Mouse (Mus musculus): Measurements from ENCODE around the gene Naif1. TPM values are rescaled to one million over a fixed set of nuclear protein-coding genes. Genes with fewer than 3 reads are reported as not detected.

The Naif1 gene
- polyA plus RNA-seq, 1 experiment from 2014 or later = 4.5 TPM

GRCm38 (mm10) chr2:32452441-32452971 is 2.2 kb downstream of the Naif1 start:
- H3K4me1 ChIP-seq (ENCODE audit: control insufficient read depth in 2 of 2, insufficient read depth in 2 of 2, low read length in 2 of 2) = peaks cover 19 to 44% of the 10 kb centered on the region in 2 experiments
- H3K9ac ChIP-seq (ENCODE audit: low read length) = peak overlapping the region; percentile 51; the same call in 1 of the 2 replicates
- peak overlapping the region; percentile 25 to 36 for H3K4me3 ChIP-seq (ENCODE audit: control insufficient read depth in 1 of 2, insufficient read depth in 1 of 2, low read depth in 1 of 2, low read length in 2 of 2)
- 93% methylated on average over 16 of the region's 16 CpGs for WGBS
- no peak for ATAC-seq (ENCODE audit: insufficient number of reproducible peaks, insufficient read depth, low FRiP score, low read depth)
- no peaks in the 10 kb centered on the region for H3K27me3 ChIP-seq (ENCODE audit: control insufficient read depth, insufficient read depth, low read length)
- peak overlapping the region; percentile 69 for H3K4me2 ChIP-seq (ENCODE audit: low read length)
- no peaks in the 10 kb centered on the region for H3K9me3 ChIP-seq (ENCODE audit: control insufficient read depth, low read length)
- peak overlapping the region; percentile 20 to 69; a peak in 3 of 4 replicates for H3K27ac ChIP-seq (replicated peaks in 1 of 2; ENCODE audit: control insufficient read depth in 1 of 2, insufficient read depth in 1 of 2, low read depth in 2 of 2, low read length in 2 of 2)
- peaks cover 15% of the 10 kb centered on the region for H3K36me3 ChIP-seq (ENCODE audit: control insufficient read depth, insufficient read depth, low read length)

GRCm38 (mm10) chr2:32453641-32454303 is 3.5 kb downstream of the Naif1 start:
- Histone ChIP-seq H3K4me3 (ENCODE audit: control insufficient read depth in 1 of 2, insufficient read depth in 1 of 2, low read depth in 1 of 2, low read length in 2 of 2) (no peak overlapping the region), H3K4me1 (ENCODE audit: control insufficient read depth in 2 of 2, insufficient read depth in 2 of 2, low read length in 2 of 2) (peaks cover 17 to 37% of the 10 kb centered on the region in 2 experiments), H3K9ac (ENCODE audit: low read length) (no peak overlapping the region), H3K36me3 (ENCODE audit: control insufficient read depth, insufficient read depth, low read length) (peaks cover 15% of the 10 kb centered on the region), H3K9me3 (ENCODE audit: control insufficient read depth, low read length) (no peaks in the 10 kb centered on the region), H3K27me3 (ENCODE audit: control insufficient read depth, insufficient read depth, low read length) (no peaks in the 10 kb centered on the region), H3K4me2 (ENCODE audit: low read length) (peak overlapping the region; percentile 69; the same call in 1 of the 2 replicates), H3K27ac (replicated peaks in 1 of 2; ENCODE audit: control insufficient read depth in 1 of 2, insufficient read depth in 1 of 2, low read depth in 2 of 2, low read length in 2 of 2) (no peak overlapping the region)
- WGBS = 81% methylated on average over 5 of the region's 5 CpGs
- ATAC-seq (ENCODE audit: insufficient number of reproducible peaks, insufficient read depth, low FRiP score, low read depth) = no peak

- Histone ChIP-seq H3K36me3 (ENCODE audit: control insufficient read depth, insufficient read depth, low read length) (peaks cover 15% of the 10 kb centered on the region), H3K9me3 (ENCODE audit: control insufficient read depth, low read length) (no peaks in the 10 kb centered on the region), H3K27me3 (ENCODE audit: control insufficient read depth, insufficient read depth, low read length) (no peaks in the 10 kb centered on the region), H3K4me1 (ENCODE audit: control insufficient read depth in 2 of 2, insufficient read depth in 2 of 2, low read length in 2 of 2) (peaks cover 17 to 37% of the 10 kb centered on the region in 2 experiments), H3K4me3 (ENCODE audit: control insufficient read depth in 1 of 2, insufficient read depth in 1 of 2, low read depth in 1 of 2, low read length in 2 of 2) (no peak overlapping the region), H3K4me2 (ENCODE audit: low read length) (no peak overlapping the region), H3K9ac (ENCODE audit: low read length) (peak overlapping the region; percentile 38), H3K27ac (replicated peaks in 1 of 2; ENCODE audit: control insufficient read depth in 1 of 2, insufficient read depth in 1 of 2, low read depth in 2 of 2, low read length in 2 of 2) (peak overlapping the region in 1 of 2 experiments; percentile 41; a peak in 1 of 4 replicates)
- 74% methylated on average over 10 of the region's 10 CpGs for WGBS
- ATAC-seq (ENCODE audit: insufficient number of reproducible peaks, insufficient read depth, low FRiP score, low read depth) = no peak
Measured at GRCm38 (mm10) chr2:32454633-32455032, 4.4 kb downstream of the Naif1 start.

GRCm38 (mm10) chr2:32455101-32455500 is 4.8 kb downstream of the Naif1 start:
- 42% methylated on average over 8 of the region's 8 CpGs for WGBS
- peak overlapping the region; percentile 38 for H3K9ac ChIP-seq (ENCODE audit: low read length)
- no peak overlapping the region for H3K4me3 ChIP-seq (ENCODE audit: control insufficient read depth in 1 of 2, insufficient read depth in 1 of 2, low read depth in 1 of 2, low read length in 2 of 2)
- H3K9me3 ChIP-seq (ENCODE audit: control insufficient read depth, low read length) = no peaks in the 10 kb centered on the region
- peak overlapping the region in 1 of 2 experiments; percentile 41; a peak in 1 of 4 replicates for H3K27ac ChIP-seq (replicated peaks in 1 of 2; ENCODE audit: control insufficient read depth in 1 of 2, insufficient read depth in 1 of 2, low read depth in 2 of 2, low read length in 2 of 2)
- no peak overlapping the region for H3K4me2 ChIP-seq (ENCODE audit: low read length)
- H3K4me1 ChIP-seq (ENCODE audit: control insufficient read depth in 2 of 2, insufficient read depth in 2 of 2, low read length in 2 of 2) = peaks cover 17 to 33% of the 10 kb centered on the region in 2 experiments
- peaks cover 15% of the 10 kb centered on the region for H3K36me3 ChIP-seq (ENCODE audit: control insufficient read depth, insufficient read depth, low read length)
- ATAC-seq (ENCODE audit: insufficient number of reproducible peaks, insufficient read depth, low FRiP score, low read depth) = no peak
- H3K27me3 ChIP-seq (ENCODE audit: control insufficient read depth, insufficient read depth, low read length) = no peaks in the 10 kb centered on the region

- Histone ChIP-seq H3K9me3 (ENCODE audit: control insufficient read depth, low read length) (no peaks in the 10 kb centered on the region), H3K9ac (ENCODE audit: low read length) (no peak overlapping the region), H3K4me3 (ENCODE audit: control insufficient read depth in 1 of 2, insufficient read depth in 1 of 2, low read depth in 1 of 2, low read length in 2 of 2) (no peak overlapping the region), H3K4me2 (ENCODE audit: low read length) (no peak overlapping the region), H3K4me1 (ENCODE audit: control insufficient read depth in 2 of 2, insufficient read depth in 2 of 2, low read length in 2 of 2) (peaks cover 6 to 15% of the 10 kb centered on the region in 2 experiments; a peak in 3 of 4 replicates), H3K27ac (replicated peaks in 1 of 2; ENCODE audit: control insufficient read depth in 1 of 2, insufficient read depth in 1 of 2, low read depth in 2 of 2, low read length in 2 of 2) (peak overlapping the region; percentile 24 to 25; a peak in 2 of 4 replicates), H3K36me3 (ENCODE audit: control insufficient read depth, insufficient read depth, low read length) (peaks cover 15% of the 10 kb centered on the region), H3K27me3 (ENCODE audit: control insufficient read depth, insufficient read depth, low read length) (no peaks in the 10 kb centered on the region)
- ATAC-seq (ENCODE audit: insufficient number of reproducible peaks, insufficient read depth, low FRiP score, low read depth) = no peak
- 71% methylated on average over 2 of the region's 2 CpGs for WGBS
Measured at GRCm38 (mm10) chr2:32458300-32458699, 8.0 kb downstream of the Naif1 start.

GRCm38 (mm10) chr2:32459657-32460056 is 9.4 kb downstream of the Naif1 start:
- Histone ChIP-seq H3K9ac (ENCODE audit: low read length) (no peak overlapping the region), H3K4me1 (ENCODE audit: control insufficient read depth in 2 of 2, insufficient read depth in 2 of 2, low read length in 2 of 2) (peaks cover 7 to 19% of the 10 kb centered on the region in 2 experiments), H3K4me3 (ENCODE audit: control insufficient read depth in 1 of 2, insufficient read depth in 1 of 2, low read depth in 1 of 2, low read length in 2 of 2) (no peak overlapping the region), H3K4me2 (ENCODE audit: low read length) (no peak overlapping the region), H3K36me3 (ENCODE audit: control insufficient read depth, insufficient read depth, low read length) (peaks cover 15% of the 10 kb centered on the region), H3K9me3 (ENCODE audit: control insufficient read depth, low read length) (no peaks in the 10 kb centered on the region), H3K27me3 (ENCODE audit: control insufficient read depth, insufficient read depth, low read length) (no peaks in the 10 kb centered on the region), H3K27ac (replicated peaks in 1 of 2; ENCODE audit: control insufficient read depth in 1 of 2, insufficient read depth in 1 of 2, low read depth in 2 of 2, low read length in 2 of 2) (no peak overlapping the region)
- WGBS = 94% methylated on average over 2 of the region's 2 CpGs
- no peak for ATAC-seq (ENCODE audit: insufficient number of reproducible peaks, insufficient read depth, low FRiP score, low read depth)

- no peak for ATAC-seq (ENCODE audit: insufficient number of reproducible peaks, insufficient read depth, low FRiP score, low read depth)
Measured at GRCm38 (mm10) chr2:32463773-32464172, 13.5 kb downstream of the Naif1 start.

More at GRCm38 (mm10) chr2:32463773-32464172, 13.5 kb downstream of the Naif1 start:
- Histone ChIP-seq H3K9ac (ENCODE audit: low read length) (no peak overlapping the region), H3K27ac (replicated peaks in 1 of 2; ENCODE audit: control insufficient read depth in 1 of 2, insufficient read depth in 1 of 2, low read depth in 2 of 2, low read length in 2 of 2) (peak overlapping the region in 1 of 2 experiments; percentile 73; a peak in 1 of 4 replicates), H3K36me3 (ENCODE audit: control insufficient read depth, insufficient read depth, low read length) (no peaks in the 10 kb centered on the region), H3K9me3 (ENCODE audit: control insufficient read depth, low read length) (no peaks in the 10 kb centered on the region), H3K4me3 (ENCODE audit: control insufficient read depth in 1 of 2, insufficient read depth in 1 of 2, low read depth in 1 of 2, low read length in 2 of 2) (no peak overlapping the region), H3K27me3 (ENCODE audit: control insufficient read depth, insufficient read depth, low read length) (no peaks in the 10 kb centered on the region), H3K4me2 (ENCODE audit: low read length) (no peak overlapping the region), H3K4me1 (ENCODE audit: control insufficient read depth in 2 of 2, insufficient read depth in 2 of 2, low read length in 2 of 2) (peaks cover 4 to 19% of the 10 kb centered on the region in 2 experiments)
- WGBS = 85% methylated on average over 2 of the region's 2 CpGs

Data from heart, embryonic 14.5 days (tissue).